In genomic region chr8:53600025-53600811, GRCm38 (mm10) we compare ENCODE assay signal across 18 mouse cellular contexts. TPM values are rescaled to one million over a fixed set of nuclear protein-coding genes. Genes with fewer than 3 reads are reported as not detected.
A peak's percentile ranks its signal among the peaks of the same experiment; 100 is the strongest.
DNase-seq lines count a peak whose midpoint lies in the region; ATAC-seq lines count a peak whose summit lies in the region.
"Had no signal": no experiment of that assay in that cellular context is flagged by ENCODE, and none has a peak within 500 bp of the region (broad histone marks: within the 10 kb centered on the region; RNA-seq: fewer than 3 reads in every experiment).

No protein-coding gene starts in this region.

- 64% methylated on average over 11 of the region's 11 CpGs for WGBS in neural tube, embryonic 11.5 days
- 71% methylated on average over 11 of the region's 11 CpGs for WGBS in hindbrain, embryonic 11.5 days
- WGBS in midbrain, embryonic 15.5 days = 41% methylated on average over 11 of the region's 11 CpGs

- H3K36me3 ChIP-seq in neural tube, embryonic 11.5 days (ENCODE audit: control insufficient read depth, insufficient read depth, low read length) = no peaks in the 10 kb centered on the region
- no peaks in the 10 kb centered on the region for H3K36me3 ChIP-seq in hindbrain, embryonic 11.5 days (ENCODE audit: control insufficient read depth, insufficient read depth, low read length)
- H3K36me3 ChIP-seq in midbrain, embryonic 15.5 days (replicated peaks) = no peaks in the 10 kb centered on the region

- DNase-seq in neural tube, embryonic 11.5 days (ENCODE audit: low spot score) = no peak
- DNase-seq in neural tube, embryonic 10.5 days (ENCODE audit: extremely low spot score, low spot score) = no peak
- DNase-seq in hindbrain, embryonic 11.5 days (ENCODE audit: low spot score) = no peak
- DNase-seq in kidney, adult 11 months = no peak
- DNase-seq in heart, postnatal 25 days (ENCODE audit: low spot score) = no peak
- no peak for DNase-seq in kidney, postnatal 14 days
- DNase-seq: cerebellum, adult 18-20 months; embryo, embryonic 11 days; gastrocnemius, postnatal 36 days; heart, postnatal 36 days; kidney, adult 2 months; kidney, postnatal 4 days; lung, postnatal 14 days; thymus, postnatal 4 days had no signal

- H3K4me2 ChIP-seq in neural tube, embryonic 11.5 days (ENCODE audit: low read depth) = no peak overlapping the region
- 0 out of 2 replicates have a peak overlapping the region, but pooled peaks have one; percentile 3 for H3K4me2 ChIP-seq in hindbrain, embryonic 11.5 days (replicated peaks; ENCODE audit: low read depth, low read length)
- peak overlapping the region; percentile 29 for H3K4me2 ChIP-seq in midbrain, embryonic 15.5 days
- H3K4me2 ChIP-seq: heart, embryonic 11.5 days; limb, embryonic 12.5 days had no signal

- no peak overlapping the region for H3K9ac ChIP-seq in neural tube, embryonic 11.5 days (ENCODE audit: low read length)
- H3K9ac ChIP-seq in hindbrain, embryonic 11.5 days (ENCODE audit: low read depth, low read length) = no peak overlapping the region
- no peak overlapping the region for H3K9ac ChIP-seq in midbrain, embryonic 15.5 days
- H3K9ac ChIP-seq: limb, embryonic 12.5 days; liver, embryonic 14.5 days had no signal

- H3K9me3 ChIP-seq in neural tube, embryonic 11.5 days (ENCODE audit: control insufficient read depth, low read length) = no peaks in the 10 kb centered on the region
- no peaks in the 10 kb centered on the region for H3K9me3 ChIP-seq in hindbrain, embryonic 11.5 days (ENCODE audit: control insufficient read depth, low read length)
- no peaks in the 10 kb centered on the region for H3K9me3 ChIP-seq in midbrain, embryonic 15.5 days
- H3K9me3 ChIP-seq: limb, embryonic 12.5 days had no signal

- peak; percentile 55; the same call in 1 of the 2 replicates for ATAC-seq in neural tube, embryonic 11.5 days (ENCODE audit: insufficient read depth, low FRiP score, low TSS enrichment)
- ATAC-seq in hindbrain, embryonic 11.5 days (ENCODE audit: low FRiP score) = peak; percentile 84
- ATAC-seq in midbrain, embryonic 15.5 days (replicated peaks) = peak; percentile 90

- H3K27ac ChIP-seq in neural tube, embryonic 11.5 days (ENCODE audit: low read depth, low read length) = no peak overlapping the region
- H3K27ac ChIP-seq in hindbrain, embryonic 11.5 days (ENCODE audit: low read depth, low read length) = no peak overlapping the region
- peak overlapping the region; percentile 54; the same call in 1 of the 2 replicates for H3K27ac ChIP-seq in midbrain, embryonic 15.5 days
- H3K27ac ChIP-seq: limb, embryonic 12.5 days; liver, embryonic 14.5 days had no signal

- H3K4me3 ChIP-seq in neural tube, embryonic 11.5 days (ENCODE audit: low read depth, low read length) = no peak overlapping the region
- H3K4me3 ChIP-seq in hindbrain, embryonic 11.5 days (ENCODE audit: low read depth, low read length) = no peak overlapping the region
- no peak overlapping the region for H3K4me3 ChIP-seq in midbrain, embryonic 15.5 days
- H3K4me3 ChIP-seq: limb, embryonic 12.5 days had no signal

- H3K27me3 ChIP-seq in neural tube, embryonic 11.5 days (ENCODE audit: control insufficient read depth, insufficient read depth, low read length) = no peaks in the 10 kb centered on the region
- H3K27me3 ChIP-seq in hindbrain, embryonic 11.5 days (ENCODE audit: control insufficient read depth, insufficient read depth, low read length) = no peaks in the 10 kb centered on the region
- H3K27me3 ChIP-seq in midbrain, embryonic 15.5 days (replicated peaks) = no peaks in the 10 kb centered on the region
- H3K27me3 ChIP-seq: limb, embryonic 12.5 days had no signal

- H3K4me1 ChIP-seq in neural tube, embryonic 11.5 days (ENCODE audit: control insufficient read depth, insufficient read depth, low read length) = no peaks in the 10 kb centered on the region
- no peaks in the 10 kb centered on the region for H3K4me1 ChIP-seq in hindbrain, embryonic 11.5 days (replicated peaks; ENCODE audit: control insufficient read depth, insufficient read depth, low read length)
- H3K4me1 ChIP-seq in midbrain, embryonic 15.5 days = peaks cover 7% of the 10 kb centered on the region
- H3K4me1 ChIP-seq: limb, embryonic 12.5 days had no signal

- intact Hi-C loops in heart, postnatal 25 days (cut with DNase I) = loop anchor here (10.0 kb wide), 1 partner anchor 895 kb away; no protein-coding TSS in a partner anchor

RNA-seq across cellular contexts. Expression of gene Neil3, which starts 38.6 kb away (rescaled TPM):
- 18.4 and 20.3 TPM in 2 replicates for polyA plus RNA-seq in neural tube, embryonic 11.5 days (2014; fragmentation: Nextera tagmentation; extraction: Ambion mirVana)
- polyA plus RNA-seq in hindbrain, embryonic 11.5 days (2014; fragmentation: Nextera tagmentation; extraction: Ambion mirVana) = 19.6 and 24.9 TPM in 2 replicates
- polyA plus RNA-seq in midbrain, embryonic 15.5 days (2015; fragmentation: Nextera tagmentation; extraction: Ambion mirVana) = 4.7 and 5.7 TPM in 2 replicates
- under 1 TPM; 0.31 to 0.36 TPM for total RNA-seq in heart, postnatal 25 days (2021)
